Mouse (Mus musculus): ENCODE measurements around the gene Shc1.
"Not testable (repeated sequence)": the region's sequence is repeated elsewhere in the genome, so short reads cannot be mapped to it uniquely, and the experiment has no call there.

Shc1 gene

GRCm38 (mm10) chr3:89418861-89419250 lies 613 bp downstream of the Shc1 start:
- in situ Hi-C loops (cut with MboI): no loop called here

DNA sequence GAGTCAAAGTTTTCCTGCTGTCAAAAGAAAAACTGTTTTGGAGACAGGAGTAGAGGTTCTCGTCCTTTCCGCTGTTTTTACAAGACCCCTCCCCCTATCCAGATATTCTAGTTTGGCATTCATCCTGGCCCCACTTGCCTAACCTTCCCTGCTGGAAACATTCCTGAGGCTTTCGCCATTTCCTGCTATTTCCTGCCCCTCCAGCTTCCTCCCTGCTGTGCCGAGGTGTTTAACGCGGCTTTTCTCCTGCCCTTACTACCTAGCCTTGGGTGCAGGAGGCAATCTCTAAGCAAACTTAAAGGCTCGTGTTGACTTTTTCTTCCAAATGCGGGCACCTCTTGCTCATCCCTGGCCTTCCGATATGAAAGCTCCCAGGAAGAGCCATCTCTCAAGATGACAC lies 1.3 kb downstream of the Shc1 start:
- in situ Hi-C loops (cut with MboI): no loop called here

- in situ Hi-C loops (cut with MboI): no loop called here
Observed at GRCm38 (mm10) chr3:89419981-89420380, 1.7 kb downstream of the Shc1 start.

DNA sequence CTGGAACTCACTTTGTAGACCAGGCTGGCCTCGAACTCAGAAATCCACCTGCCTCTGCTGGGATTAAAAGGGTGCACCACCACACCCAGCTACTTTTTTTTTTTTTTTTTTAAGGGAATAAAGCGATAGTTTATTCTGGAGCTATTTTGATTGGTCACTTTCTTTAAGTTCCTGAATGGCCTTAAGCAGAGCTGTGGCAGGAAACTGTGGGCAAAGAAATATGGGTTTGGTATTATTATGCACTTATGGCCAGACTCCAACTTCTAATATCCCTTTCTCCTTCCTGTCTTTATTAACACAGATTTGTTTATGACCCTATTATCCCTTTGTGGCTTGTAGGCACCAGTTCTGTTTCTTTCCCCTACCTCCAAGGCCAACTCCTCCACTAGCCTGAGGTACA lies 2.2 kb downstream of the Shc1 start:
- in situ Hi-C loops (cut with MboI): no loop called here

- in situ Hi-C loops (cut with MboI): no loop called here
Observed at GRCm38 (mm10) chr3:89421002-89421774, 2.9 kb downstream of the Shc1 start.

DNA sequence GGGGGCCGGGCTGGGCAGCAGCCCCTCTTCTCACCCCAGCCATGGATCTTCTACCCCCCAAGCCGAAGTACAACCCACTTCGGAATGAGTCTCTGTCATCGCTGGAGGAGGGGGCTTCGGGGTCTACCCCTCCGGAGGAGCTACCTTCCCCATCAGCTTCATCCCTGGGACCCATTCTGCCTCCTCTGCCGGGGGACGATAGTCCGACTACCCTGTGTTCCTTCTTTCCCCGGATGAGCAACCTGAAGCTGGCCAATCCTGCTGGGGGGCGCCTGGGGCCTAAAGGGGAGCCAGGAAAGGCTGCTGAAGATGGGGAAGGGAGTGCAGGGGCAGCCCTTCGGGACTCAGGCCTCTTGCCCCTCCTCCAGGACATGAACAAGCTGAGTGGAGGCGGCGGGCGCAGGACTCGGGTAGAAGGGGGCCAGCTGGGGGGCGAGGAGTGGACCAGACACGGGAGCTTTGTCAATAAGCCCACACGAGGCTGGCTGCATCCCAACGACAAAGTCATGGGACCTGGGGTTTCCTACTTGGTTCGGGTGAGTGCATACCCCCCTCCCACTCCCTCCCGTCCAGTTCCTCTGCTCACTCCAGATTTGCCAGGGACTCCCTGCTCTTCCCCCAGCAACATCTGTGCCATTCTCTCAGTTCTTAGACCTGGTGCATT lies 3.7 kb downstream of the Shc1 start:
- in situ Hi-C loops (cut with MboI): no loop called here

GRCm38 (mm10) chr3:89422556-89423205 lies 4.4 kb downstream of the Shc1 start:
- in situ Hi-C loops (cut with MboI): no loop called here

GRCm38 (mm10) chr3:89424416-89425140 lies 6.3 kb downstream of the Shc1 start:
- in situ Hi-C loops (cut with MboI): no loop called here

DNA sequence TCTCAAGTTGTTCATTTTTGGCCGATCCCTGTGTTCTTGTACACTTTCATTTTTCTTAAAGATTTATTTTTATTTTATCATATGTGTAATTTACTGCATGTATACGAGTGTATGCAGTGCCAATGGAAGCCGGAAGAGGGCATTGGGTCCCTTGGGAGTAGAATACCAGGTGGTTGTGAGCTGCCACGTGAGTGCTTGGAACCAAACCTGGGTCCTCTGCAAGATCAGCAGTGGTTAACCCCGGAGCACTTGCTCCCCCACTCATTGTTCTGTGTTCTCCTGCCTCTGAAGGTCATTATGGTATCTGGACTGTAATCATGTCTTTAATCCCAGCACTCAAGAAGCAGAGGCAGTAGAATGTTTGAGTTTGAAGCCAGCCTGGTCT lies 6.9 kb downstream of the Shc1 start:
- in situ Hi-C loops (cut with MboI): no loop called here

DNA sequence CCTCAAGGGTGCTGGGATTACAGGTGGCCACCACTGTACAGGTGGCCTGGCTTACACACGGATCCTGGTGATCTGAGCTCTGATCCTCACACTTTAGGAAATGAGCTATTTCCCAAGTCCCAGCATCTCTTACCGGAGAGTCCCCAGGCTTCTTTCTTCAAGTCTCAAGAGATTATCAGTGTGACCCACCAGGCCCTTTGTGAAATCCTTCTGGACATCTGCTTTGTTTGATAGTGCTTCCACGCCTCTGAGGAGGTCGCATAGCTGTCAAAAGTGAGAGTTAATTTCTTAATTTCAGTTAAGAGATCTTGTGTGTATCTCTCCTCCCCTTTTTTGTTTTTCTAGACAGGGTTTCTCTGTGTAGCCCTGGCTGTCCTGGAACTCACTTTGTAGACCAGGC lies 7.6 kb downstream of the Shc1 start:
- in situ Hi-C loops (cut with MboI): no loop called here

DNA sequence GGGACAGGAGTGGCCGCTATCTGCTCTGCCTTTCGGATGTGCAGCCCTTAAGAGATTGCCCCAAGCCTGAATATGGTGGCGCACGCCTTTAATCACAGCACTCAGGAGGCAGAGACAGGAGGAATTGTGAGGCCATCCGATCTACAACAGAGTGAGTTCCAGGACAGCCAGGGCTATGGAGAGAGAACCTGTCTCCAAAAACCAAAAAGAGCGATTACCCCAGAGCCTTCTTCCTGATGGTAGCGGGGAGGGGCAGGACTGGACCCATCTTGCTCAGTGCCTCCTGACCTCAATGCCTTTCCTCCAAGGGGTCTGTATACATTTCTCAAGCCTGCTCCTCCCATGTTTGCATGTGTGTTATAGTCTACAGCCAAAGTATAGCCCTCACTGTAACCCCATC lies 10.8 kb downstream of the Shc1 start:
- in situ Hi-C loops (cut with MboI): not testable (repeated sequence)

GRCm38 (mm10) chr3:89430171-89431159 lies 12.2 kb downstream of the Shc1 start, which contains the start of gene Pygo2:
Gene Pygo2 (plus strand): TSS chr3:89430214.
- in situ Hi-C loops (cut with MboI): no loop called here

GRCm38 (mm10) chr3:89432606-89433005 lies 14.4 kb downstream of the Shc1 start:
- in situ Hi-C loops (cut with MboI): no loop called here

DNA sequence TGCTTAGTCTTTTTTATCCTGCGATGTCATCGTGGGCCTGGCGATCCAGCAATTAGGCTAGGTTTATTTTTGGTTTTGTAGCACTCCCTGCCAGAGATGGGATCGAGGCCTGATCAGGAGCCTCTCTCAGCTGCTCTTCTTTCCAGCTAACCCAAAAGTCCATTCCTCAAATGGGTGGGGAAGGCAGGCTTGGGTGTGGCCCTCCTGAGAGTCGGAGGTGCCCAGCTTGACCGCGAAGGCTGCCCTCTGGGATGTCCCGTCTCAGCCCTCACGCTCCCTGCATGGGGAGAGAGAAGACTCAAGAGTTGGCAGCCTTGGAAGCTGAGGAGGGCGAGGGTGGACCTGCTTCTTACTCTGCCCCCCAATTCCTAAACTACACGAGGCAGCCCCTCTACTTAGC lies 16.3 kb downstream of the Shc1 start:
- in situ Hi-C loops (cut with MboI): no loop called here

GRCm38 (mm10) chr3:89435041-89435440 lies 16.8 kb downstream of the Shc1 start:
- in situ Hi-C loops (cut with MboI): no loop called here

GRCm38 (mm10) chr3:89436176-89437113 lies 18.2 kb downstream of the Shc1 start, which contains the start of gene Pbxip1:
Gene Pbxip1 (plus strand): TSS chr3:89436706.
- in situ Hi-C loops (cut with MboI): no loop called here

DNA sequence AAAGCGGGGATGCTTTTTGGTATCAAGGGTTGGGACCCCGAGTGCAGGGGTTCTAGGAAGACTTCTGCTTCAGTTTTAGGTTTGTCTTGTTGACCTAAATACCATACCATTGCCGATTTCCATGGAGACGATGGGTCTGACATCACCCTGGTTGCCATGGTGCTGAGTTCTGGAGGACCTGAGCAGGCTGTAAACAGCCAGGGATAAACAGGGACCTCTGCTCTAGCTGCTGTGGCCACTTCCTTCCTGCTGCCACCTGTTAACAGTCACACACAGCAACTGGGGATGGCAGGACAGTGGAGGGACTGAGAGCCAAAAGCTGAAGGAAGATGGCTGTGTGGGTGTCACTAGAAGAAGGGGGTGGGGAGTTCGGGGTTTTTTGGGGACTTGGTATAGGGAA lies 19.0 kb downstream of the Shc1 start:
- in situ Hi-C loops (cut with MboI): no loop called here

GRCm38 (mm10) chr3:89440691-89441090 lies 22.4 kb downstream of the Shc1 start:
- in situ Hi-C loops (cut with MboI): no loop called here

DNA sequence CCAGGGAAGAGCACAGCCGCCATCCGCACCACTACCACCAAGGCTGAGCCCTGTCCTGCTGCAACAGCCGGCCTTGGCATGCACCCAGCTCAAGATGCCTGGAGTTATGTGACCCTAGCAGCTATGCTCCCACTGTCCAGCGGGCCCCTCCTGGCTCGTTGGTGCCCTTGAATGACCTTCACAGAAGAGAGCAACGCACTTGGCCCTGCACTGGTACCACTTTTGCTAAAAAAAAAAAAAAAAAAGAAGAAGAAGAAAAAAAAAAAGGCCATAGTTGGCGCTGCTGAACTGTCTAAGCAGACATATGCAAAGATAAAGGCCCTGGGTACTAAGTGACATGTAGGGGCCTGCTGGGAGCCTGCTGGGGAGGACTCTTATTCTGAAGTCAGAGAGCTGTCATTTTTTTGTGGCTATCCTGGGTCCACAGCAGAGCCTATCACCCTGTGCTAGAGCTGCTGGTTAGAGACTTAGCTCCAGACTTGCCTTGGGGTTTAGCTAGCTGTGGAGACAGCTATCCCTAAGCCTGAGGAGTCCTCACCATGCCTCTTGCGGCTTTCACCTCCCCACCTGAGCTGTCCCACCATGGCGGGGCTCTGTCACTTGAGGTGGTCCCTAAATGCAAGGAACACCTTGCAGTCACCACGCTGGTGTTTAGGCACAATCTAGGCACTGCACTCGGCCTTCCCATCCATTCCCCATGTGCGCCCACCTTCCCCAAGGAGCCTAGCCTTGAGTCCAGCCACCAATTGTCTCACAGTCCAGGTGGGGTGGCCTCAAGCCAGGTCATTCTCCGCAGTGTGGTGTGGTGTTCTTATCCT lies 30.7 kb downstream of the Shc1 start:
- in situ Hi-C loops (cut with MboI): no loop called here

Data from mature B cell (primary cell).